Mouse (Mus musculus): ENCODE results near the gene Arid1a. TPM values are rescaled to one million over a fixed set of nuclear protein-coding genes. Genes with fewer than 3 reads are reported as not detected.

Gene Arid1a
- polyA plus RNA-seq, 1 experiment: 45.1 TPM

- TF ChIP-seq CTCF (IDR thresholded peaks at IDR 0.05; ENCODE audit: extremely low read depth, insufficient read depth, low read length) (no peak), POLR2A (IDR thresholded peaks at IDR 0.05; ENCODE audit: extremely low read depth, insufficient read depth, low read length) (no peak)
- Histone ChIP-seq H3K4me3 (ENCODE audit: insufficient read depth, low read length) (peak overlapping the region; percentile 73), H3K27ac (ENCODE audit: insufficient read depth, low read length) (peak overlapping the region; percentile 100), H3K4me1 (ENCODE audit: control insufficient read depth, insufficient read depth, low read length) (peaks cover 7% of the 10 kb centered on the region; the same call in 1 of the 2 replicates)
Observed at GRCm38 (mm10) chr4:133672845-133673647, 83.5 kb downstream of the Arid1a start.

GRCm38 (mm10) chr4:133671881-133672844 is 84.4 kb downstream of the Arid1a start, which contains the start of gene Pigv:
TSS of gene Pigv (minus strand) at chr4:133672647.
- H3K27ac ChIP-seq (ENCODE audit: insufficient read depth, low read length): peak within 1 kb of the TSS; percentile 100
- H3K4me1 ChIP-seq (ENCODE audit: control insufficient read depth, insufficient read depth, low read length): peaks cover 7% of the 10 kb centered on the region; the same call in 1 of the 2 replicates
- TF ChIP-seq POLR2A (IDR thresholded peaks at IDR 0.05; ENCODE audit: extremely low read depth, insufficient read depth, low read length): no peak; the same call in 1 of the 2 replicates
- no peak for TF ChIP-seq CTCF (IDR thresholded peaks at IDR 0.05; ENCODE audit: extremely low read depth, insufficient read depth, low read length)
- H3K4me3 ChIP-seq (ENCODE audit: insufficient read depth, low read length): peak within 1 kb of the TSS; percentile 73

GRCm38 (mm10) chr4:133671184-133671880 is 85.2 kb downstream of the Arid1a start:
- Histone ChIP-seq H3K4me1 (ENCODE audit: control insufficient read depth, insufficient read depth, low read length) (peaks cover 7% of the 10 kb centered on the region; the same call in 1 of the 2 replicates), H3K4me3 (ENCODE audit: insufficient read depth, low read length) (peak overlapping the region; percentile 73), H3K27ac (ENCODE audit: insufficient read depth, low read length) (peak overlapping the region; percentile 100)
- TF ChIP-seq CTCF (IDR thresholded peaks at IDR 0.05; ENCODE audit: extremely low read depth, insufficient read depth, low read length) (peak; percentile 76), POLR2A (IDR thresholded peaks at IDR 0.05; ENCODE audit: extremely low read depth, insufficient read depth, low read length) (no peak)

- Histone ChIP-seq H3K4me3 (ENCODE audit: insufficient read depth, low read length) (no peak overlapping the region), H3K27ac (ENCODE audit: insufficient read depth, low read length) (no peak overlapping the region), H3K4me1 (ENCODE audit: control insufficient read depth, insufficient read depth, low read length) (peaks cover 7% of the 10 kb centered on the region; the same call in 1 of the 2 replicates)
- TF ChIP-seq POLR2A (IDR thresholded peaks at IDR 0.05; ENCODE audit: extremely low read depth, insufficient read depth, low read length): no peak
- 0 out of 2 replicates have a peak, but pooled peaks have one; percentile 22 for TF ChIP-seq CTCF (IDR thresholded peaks at IDR 0.05; ENCODE audit: extremely low read depth, insufficient read depth, low read length)
Observed at GRCm38 (mm10) chr4:133669652-133670210, 86.8 kb downstream of the Arid1a start.

GRCm38 (mm10) chr4:133668537-133668936 is 88.0 kb downstream of the Arid1a start:
- Histone ChIP-seq H3K4me1 (ENCODE audit: control insufficient read depth, insufficient read depth, low read length) (peaks cover 2% of the 10 kb centered on the region; the same call in 1 of the 2 replicates), H3K27ac (ENCODE audit: insufficient read depth, low read length) (no peak overlapping the region), H3K4me3 (ENCODE audit: insufficient read depth, low read length) (no peak overlapping the region)
- TF ChIP-seq POLR2A (IDR thresholded peaks at IDR 0.05; ENCODE audit: extremely low read depth, insufficient read depth, low read length) (no peak), CTCF (IDR thresholded peaks at IDR 0.05; ENCODE audit: extremely low read depth, insufficient read depth, low read length) (no peak)

- no peak for TF ChIP-seq POLR2A (IDR thresholded peaks at IDR 0.05; ENCODE audit: extremely low read depth, insufficient read depth, low read length)
- no peak for TF ChIP-seq CTCF (IDR thresholded peaks at IDR 0.05; ENCODE audit: extremely low read depth, insufficient read depth, low read length)
Observed at GRCm38 (mm10) chr4:133666199-133666598, 90.4 kb downstream of the Arid1a start.

GRCm38 (mm10) chr4:133665118-133665517 is 91.5 kb downstream of the Arid1a start:
- Histone ChIP-seq H3K4me1 (ENCODE audit: control insufficient read depth, insufficient read depth, low read length) (peaks cover 3% of the 10 kb centered on the region), H3K4me3 (ENCODE audit: insufficient read depth, low read length) (no peak overlapping the region), H3K27ac (ENCODE audit: insufficient read depth, low read length) (no peak overlapping the region)
- TF ChIP-seq CTCF (IDR thresholded peaks at IDR 0.05; ENCODE audit: extremely low read depth, insufficient read depth, low read length) (no peak), POLR2A (IDR thresholded peaks at IDR 0.05; ENCODE audit: extremely low read depth, insufficient read depth, low read length) (no peak)

More at GRCm38 (mm10) chr4:133666199-133666598, 90.4 kb downstream of the Arid1a start:
- no peaks in the 10 kb centered on the region; the same call in 1 of the 2 replicates for H3K4me1 ChIP-seq (ENCODE audit: control insufficient read depth, insufficient read depth, low read length)
- H3K4me3 ChIP-seq (ENCODE audit: insufficient read depth, low read length): no peak overlapping the region
- H3K27ac ChIP-seq (ENCODE audit: insufficient read depth, low read length): no peak overlapping the region

- H3K27ac ChIP-seq (ENCODE audit: insufficient read depth, low read length): no peak overlapping the region
- no peak for TF ChIP-seq CTCF (IDR thresholded peaks at IDR 0.05; ENCODE audit: extremely low read depth, insufficient read depth, low read length)
- no peak for TF ChIP-seq POLR2A (IDR thresholded peaks at IDR 0.05; ENCODE audit: extremely low read depth, insufficient read depth, low read length)
- H3K4me3 ChIP-seq (ENCODE audit: insufficient read depth, low read length): no peak overlapping the region
- H3K4me1 ChIP-seq (ENCODE audit: control insufficient read depth, insufficient read depth, low read length): peaks cover 3% of the 10 kb centered on the region
Observed at GRCm38 (mm10) chr4:133662945-133663344, 93.6 kb downstream of the Arid1a start.

Data from cortical plate, adult 2 months (tissue).